Mouse (Mus musculus): ENCODE measurements around the gene C9.

Gene C9

GRCm38 (mm10) chr15:6483561-6483960 lies 38.4 kb downstream of the C9 start:
- DNase-seq (ENCODE audit: low spot score), result no peak

DNA sequence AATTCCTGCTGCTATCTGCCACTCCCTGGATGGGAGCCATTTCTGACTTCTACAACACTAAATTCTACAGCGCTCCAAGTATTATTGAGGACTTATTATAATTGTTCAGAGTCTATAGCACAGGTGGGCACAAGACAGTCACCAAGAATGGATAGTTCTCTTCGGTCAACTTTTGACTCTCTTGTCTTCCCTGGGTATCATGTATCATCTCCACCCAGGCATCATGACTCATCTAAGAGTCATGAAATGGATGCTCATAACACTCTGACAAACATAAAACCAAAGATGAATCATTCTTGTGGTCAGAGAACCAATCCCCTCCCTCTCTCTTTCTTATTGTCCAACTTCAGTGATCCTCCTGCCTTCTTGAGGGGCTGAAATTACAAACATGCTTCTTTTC lies 47.3 kb downstream of the C9 start:
- no peak for DNase-seq (ENCODE audit: low spot score)

DNA sequence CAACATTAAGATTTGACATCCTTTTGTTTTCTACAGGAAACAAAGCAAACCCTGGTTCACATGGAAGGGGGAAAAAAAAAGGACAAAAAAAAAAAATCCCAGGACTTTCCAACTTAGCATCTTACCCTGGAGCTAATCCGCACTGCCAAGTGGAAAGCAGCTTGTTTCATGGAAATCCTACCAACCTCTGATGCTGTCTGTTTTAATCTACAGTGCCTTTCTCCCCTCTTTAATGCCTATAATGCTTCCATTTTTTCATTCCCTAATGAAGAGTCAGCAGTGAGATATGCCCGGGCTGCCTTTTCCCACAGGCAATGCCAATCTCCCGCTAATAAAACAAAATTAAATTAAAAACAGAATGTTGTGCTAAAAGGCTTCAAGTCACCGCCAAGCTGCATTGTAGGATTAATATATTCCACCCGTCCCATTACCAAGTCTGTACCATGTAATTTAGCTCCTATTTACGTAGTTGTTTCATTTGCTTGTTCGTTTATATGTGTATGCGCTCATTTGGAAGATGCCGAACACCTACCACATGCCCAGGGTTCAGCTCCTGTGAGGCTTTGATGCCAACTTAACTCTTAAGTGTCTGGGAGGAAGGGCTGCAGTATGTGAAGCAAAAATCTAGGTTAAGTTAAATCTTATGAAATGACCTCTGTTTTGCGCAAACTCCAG lies 53.4 kb downstream of the C9 start:
- no peak for DNase-seq (ENCODE audit: low spot score)

DNA sequence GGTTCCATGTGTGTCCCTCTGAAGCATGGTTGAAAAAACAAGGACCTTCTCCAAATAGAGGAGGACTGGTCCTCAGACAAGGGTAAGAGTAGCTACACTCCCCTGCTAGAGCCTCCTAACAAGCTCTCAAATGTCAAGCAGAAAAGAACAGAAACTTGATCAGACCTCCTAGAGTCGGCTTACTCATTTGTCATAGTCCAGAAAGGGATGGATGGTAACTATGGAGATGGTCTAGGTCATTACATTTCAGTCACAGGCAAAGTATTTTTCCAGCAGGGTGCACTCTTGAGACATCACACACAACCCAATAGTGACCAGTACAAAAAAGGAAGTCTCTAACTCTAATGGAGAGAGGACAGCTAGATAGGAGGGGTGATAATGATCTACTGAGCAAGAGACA lies 55.7 kb downstream of the C9 start:
- no peak for DNase-seq (ENCODE audit: low spot score)

GRCm38 (mm10) chr15:6517525-6517924 lies 72.4 kb downstream of the C9 start:
- no peak for DNase-seq (ENCODE audit: low spot score)

DNA sequence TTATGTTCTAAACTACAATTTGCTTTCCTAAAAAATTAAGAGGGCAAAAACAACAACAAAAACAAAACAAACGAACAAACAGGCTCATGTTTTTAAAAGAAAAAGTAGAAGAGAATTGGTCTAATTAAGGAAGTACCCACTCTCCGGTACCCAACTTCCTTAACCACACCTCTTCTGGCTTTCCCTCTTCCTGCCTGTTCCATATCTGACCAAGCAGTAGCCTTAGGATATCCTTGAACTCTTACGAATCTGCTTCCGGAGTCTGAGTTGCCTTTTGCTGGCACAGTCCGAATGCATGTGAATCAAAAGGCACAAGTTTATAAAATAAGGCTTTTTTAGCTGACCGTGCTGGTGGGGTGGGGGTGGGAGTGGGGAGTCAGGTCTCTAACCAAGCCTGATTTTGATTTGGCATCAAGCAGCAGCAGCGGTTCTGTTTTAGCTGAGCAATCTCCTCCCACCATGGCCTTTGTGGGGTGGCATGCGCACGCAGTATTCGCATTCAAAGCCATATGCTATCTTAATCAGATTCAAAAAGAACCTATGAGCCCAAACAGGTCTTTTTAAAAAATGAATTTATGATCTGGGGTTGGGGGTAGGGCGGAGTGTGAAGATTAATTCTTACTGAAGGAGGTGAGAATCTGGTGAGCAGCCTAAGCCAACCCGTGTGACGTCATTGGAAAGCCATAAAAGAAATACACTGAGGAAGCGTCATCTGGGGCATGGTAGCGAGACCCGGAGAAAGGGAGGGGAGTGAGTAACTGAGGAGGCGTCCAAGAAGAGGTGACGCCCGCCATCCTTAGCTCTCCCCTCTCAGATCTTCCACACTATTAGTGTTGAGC lies 74.5 kb downstream of the C9 start:
- DNase-seq (ENCODE audit: low spot score), result no peak

DNA sequence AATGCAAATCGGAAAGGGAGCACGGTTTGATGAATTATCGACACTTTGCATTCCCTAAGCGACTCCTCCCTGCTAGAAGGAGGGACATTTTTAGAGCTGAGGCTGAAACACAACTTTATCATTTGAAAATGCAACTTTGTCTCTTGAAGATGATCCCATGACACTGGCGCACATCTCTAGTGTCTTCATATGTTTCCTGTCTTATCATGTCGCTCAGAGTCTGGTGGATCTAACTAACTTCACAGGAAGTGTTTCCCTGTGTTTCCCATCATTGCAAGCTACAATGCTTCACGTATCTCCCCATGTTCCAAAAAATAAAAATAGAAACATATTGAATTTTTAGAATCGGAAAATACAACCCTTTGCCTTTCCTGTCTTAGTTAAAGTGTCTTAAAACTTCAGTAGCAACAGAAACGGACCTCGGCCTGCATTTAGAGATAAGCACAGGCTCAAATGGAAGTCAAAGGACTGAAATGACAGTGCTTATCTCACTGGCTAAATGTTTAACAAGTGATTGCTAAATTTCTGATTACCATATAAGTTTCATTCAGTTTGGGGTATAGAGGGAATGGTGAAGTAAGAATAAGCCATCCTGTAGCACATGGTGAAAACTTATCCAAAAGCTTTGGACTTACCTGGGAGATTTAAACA lies 75.5 kb downstream of the C9 start:
- DNase-seq (ENCODE audit: low spot score), result no peak

DNA sequence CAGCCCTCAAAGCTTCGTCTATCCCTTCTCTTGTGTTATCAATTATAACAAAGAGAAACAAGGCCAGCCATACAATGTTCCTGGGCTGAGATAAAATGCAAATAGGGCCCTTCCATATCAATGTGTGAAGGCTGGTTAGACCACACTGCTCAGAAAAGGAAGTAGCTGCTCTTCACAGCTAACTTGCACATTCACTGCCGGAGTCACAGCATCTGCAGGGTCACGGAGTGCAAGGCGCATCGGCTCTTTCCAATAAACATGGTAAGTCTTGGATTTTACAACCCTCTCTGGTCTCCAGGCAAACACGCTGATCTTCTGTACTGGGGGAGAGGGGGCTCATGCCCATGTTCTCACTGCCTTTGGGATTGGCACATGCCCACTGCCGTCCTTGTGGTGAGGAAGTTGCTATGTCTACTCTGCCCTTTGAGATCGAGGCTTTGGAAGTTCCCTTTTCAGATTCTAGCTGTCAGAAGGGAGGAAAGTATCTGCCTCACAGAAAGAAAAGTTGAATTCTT lies 77.6 kb downstream of the C9 start, which contains the start of gene Fyb:
Gene Fyb (plus strand): TSS at position 201 of the 515 bp plus-strand sequence.
- DNase-seq (ENCODE audit: low spot score), result no peak

DNA sequence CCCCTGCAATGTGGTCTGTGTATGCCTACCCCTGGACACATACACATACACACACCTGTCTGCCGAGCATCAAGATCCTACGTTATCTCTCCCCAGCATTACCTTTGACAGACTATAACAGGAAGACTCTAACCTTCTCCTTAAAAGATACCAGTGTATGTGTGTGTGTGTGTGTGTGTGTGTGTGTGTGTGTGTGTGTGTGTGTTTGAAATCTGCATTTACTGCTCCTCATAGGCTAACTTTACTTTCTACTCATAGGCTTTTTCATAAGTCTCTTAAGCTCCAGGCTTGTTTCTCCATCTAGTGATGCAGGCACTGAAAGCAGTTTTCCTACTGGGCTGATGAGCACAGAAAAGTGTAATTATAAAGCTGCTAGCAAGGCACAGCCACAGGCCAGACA lies 79.7 kb downstream of the C9 start:
- no peak for DNase-seq (ENCODE audit: low spot score)

DNA sequence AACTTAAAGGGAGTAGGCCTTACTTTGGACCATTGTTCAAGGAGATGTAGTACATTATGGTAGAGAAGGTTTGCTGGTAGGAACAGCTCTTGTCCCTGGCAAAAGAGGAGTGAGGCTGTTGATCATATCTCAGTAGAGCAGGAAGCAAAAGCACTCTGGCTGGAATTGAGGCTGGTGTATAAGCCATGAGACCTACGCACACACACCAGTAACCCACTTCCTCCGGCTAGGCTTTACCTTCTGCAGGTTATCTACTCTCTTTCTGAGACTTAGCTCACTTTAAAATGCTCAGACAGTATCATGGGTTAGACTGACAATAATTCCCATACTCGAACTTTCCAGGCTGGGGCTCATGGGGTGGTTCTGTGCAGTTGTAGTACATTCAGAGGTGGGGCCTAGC lies 80.3 kb downstream of the C9 start:
- no peak for DNase-seq (ENCODE audit: low spot score)

DNA sequence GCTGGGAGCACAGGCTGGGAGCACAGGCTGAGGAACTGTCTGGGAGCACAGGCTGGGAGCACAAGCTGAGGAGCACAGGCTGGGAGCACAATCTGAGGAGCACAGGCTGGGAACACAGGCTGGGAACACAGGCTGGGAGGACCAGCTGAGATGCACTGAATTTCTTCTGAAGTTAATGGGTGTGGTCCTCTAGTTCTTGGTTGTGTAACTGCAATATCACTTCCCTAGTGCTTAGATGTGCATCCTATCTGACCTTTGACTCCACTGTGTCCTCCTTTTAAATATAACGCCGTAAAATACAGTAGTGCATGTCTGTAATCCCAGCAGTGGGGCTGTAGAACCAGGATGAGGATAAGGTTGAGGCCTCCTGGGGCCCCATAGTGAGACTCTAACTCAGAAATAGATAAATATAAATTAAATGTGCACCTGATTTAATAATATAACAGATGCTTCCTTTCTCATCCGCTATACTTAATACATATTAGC lies 88.8 kb downstream of the C9 start:
- no peak for DNase-seq (ENCODE audit: low spot score)

DNA sequence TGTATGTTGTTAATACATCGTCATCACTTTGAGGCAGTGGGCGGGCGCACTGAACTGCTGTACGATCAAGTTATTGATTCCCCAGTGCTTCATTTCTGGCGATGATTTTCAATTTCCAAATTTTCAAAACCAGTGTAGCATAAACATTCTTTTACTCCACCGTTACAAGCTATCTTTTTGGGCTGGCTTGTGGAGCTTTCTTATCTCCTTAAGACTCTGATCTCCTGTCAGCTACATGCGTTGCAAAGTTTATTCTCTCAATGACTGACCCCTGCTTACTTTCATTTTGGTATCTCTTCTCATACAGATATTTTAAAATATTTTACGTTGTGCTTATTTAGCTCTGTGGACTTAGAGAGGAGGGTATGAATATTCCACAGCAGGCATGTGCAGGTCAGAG lies 89.5 kb downstream of the C9 start:
- DNase-seq (ENCODE audit: low spot score), result no peak

DNA sequence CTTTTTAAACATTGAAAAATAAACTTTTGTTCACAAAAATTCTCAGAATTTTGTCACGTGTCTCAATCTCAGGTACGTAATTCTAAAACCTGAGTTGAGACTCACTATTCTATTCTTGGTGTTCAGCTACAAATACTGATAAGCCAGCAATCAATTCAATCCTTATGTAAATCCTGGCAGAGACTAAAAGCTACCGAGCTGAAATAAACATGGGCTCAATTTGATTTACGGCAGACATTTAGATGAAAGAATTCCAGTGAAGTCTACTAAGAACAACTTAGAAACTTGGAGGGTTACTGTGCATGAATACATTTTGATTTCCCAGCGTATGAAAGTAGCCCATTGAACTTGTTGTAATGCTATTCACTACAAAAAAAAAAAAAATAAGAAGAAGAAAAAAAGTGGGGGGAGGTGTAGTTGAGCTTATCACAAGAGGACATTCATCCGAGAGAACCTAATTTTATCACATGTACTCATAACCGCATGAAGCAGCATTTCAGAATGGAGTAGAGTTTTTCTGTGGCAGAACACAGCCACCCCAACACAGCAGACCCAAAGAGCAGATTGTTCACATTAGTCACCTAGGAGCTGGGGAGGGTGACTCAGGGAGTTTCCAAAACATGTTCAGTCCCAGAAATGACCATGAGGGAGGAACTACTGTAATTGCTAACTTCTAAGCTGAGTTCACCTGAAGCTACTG lies 94.7 kb downstream of the C9 start:
- no peak for DNase-seq (ENCODE audit: low spot score)
